Mouse (Mus musculus) MEL-GATA-1-ER (cell line): ENCODE results near the gene Ncf1.
A peak's percentile ranks its signal among the peaks of the same experiment; 100 is the strongest.

Experiments used
- DNase-seq: peaks from one replicate; pipeline ENCODE4 v3.0.0-alpha.2; 2012; ENCODE audit warnings: low read depth; ENCODE audit errors: extremely low read depth

Ncf1 gene

GRCm38 (mm10) chr5:134244890-134245289, 15.5 kb upstream of the Ncf1 start:
- DNase-seq, result no peak

GRCm38 (mm10) chr5:134243661-134244436, 14.4 kb upstream of the Ncf1 start:
- DNase-seq, result no peak

GRCm38 (mm10) chr5:134241831-134242230, 12.4 kb upstream of the Ncf1 start:
- no peak for DNase-seq

GRCm38 (mm10) chr5:134237936-134238760, 8.7 kb upstream of the Ncf1 start:
- DNase-seq, result no peak

GRCm38 (mm10) chr5:134237508-134237907, 8.1 kb upstream of the Ncf1 start:
- no peak for DNase-seq

GRCm38 (mm10) chr5:134236796-134237195, 7.4 kb upstream of the Ncf1 start:
- DNase-seq, result no peak

GRCm38 (mm10) chr5:134236241-134236640, 6.8 kb upstream of the Ncf1 start:
- DNase-seq, result no peak

- DNase-seq, result no peak
Observed at GRCm38 (mm10) chr5:134235111-134235510, 5.7 kb upstream of the Ncf1 start.

GRCm38 (mm10) chr5:134234205-134234604, 4.8 kb upstream of the Ncf1 start:
- DNase-seq, result no peak

GRCm38 (mm10) chr5:134233244-134233651, 3.8 kb upstream of the Ncf1 start:
- peak; percentile 46 for DNase-seq

- no peak for DNase-seq
Observed at GRCm38 (mm10) chr5:134232568-134232967, 3.1 kb upstream of the Ncf1 start.

GRCm38 (mm10) chr5:134232111-134232510, 2.7 kb upstream of the Ncf1 start:
- DNase-seq, result no peak

GRCm38 (mm10) chr5:134231376-134231775, 2.0 kb upstream of the Ncf1 start:
- DNase-seq, result no peak

GRCm38 (mm10) chr5:134228249-134228638, 1.2 kb downstream of the Ncf1 start:
- no peak for DNase-seq

- no peak for DNase-seq
Observed at GRCm38 (mm10) chr5:134227574-134228248, 1.7 kb downstream of the Ncf1 start.

GRCm38 (mm10) chr5:134226946-134227345, 2.5 kb downstream of the Ncf1 start:
- DNase-seq, result no peak

- DNase-seq, result no peak
Observed at GRCm38 (mm10) chr5:134225110-134225901, 4.1 kb downstream of the Ncf1 start.

GRCm38 (mm10) chr5:134221708-134222150, 7.7 kb downstream of the Ncf1 start:
- DNase-seq, result no peak

- DNase-seq, result no peak
Observed at GRCm38 (mm10) chr5:134221278-134221677, 8.1 kb downstream of the Ncf1 start.

GRCm38 (mm10) chr5:134217900-134218299, 11.5 kb downstream of the Ncf1 start:
- no peak for DNase-seq
